Mouse (Mus musculus) stomach, postnatal 0 days (tissue): ENCODE measurements around the gene Ostf1.

Source experiments
- CTCF ChIP-seq: IDR thresholded peaks from 2 replicates; pipeline ENCODE4 v1.5.1; 2016; ENCODE audit warnings: antibody characterized with exemption, low read depth, mild to moderate bottlenecking, moderate library complexity
- EP300 ChIP-seq: optimal IDR thresholded peaks from 2 replicates; pipeline ENCODE3; 2016; ENCODE audit warnings: antibody characterized with exemption

GRCm38 (mm10) chr19:18643411-18643810 lies 11.8 kb upstream of the Ostf1 start:
- TF ChIP-seq CTCF (no peak), EP300 (no peak)
